Mouse (Mus musculus) testis, adult 2 months (tissue): ENCODE results near the gene Nsun2.

Experiments
- CTCF ChIP-seq: fragments of 200-500 bp; IDR thresholded peaks from 2 replicates; pipeline ENCODE4 v1.5.1; 2012; ENCODE audit warnings: low read depth, mild to moderate bottlenecking, inconsistent platforms, low read length, moderate library complexity; ENCODE audit not compliant: control insufficient read depth, insufficient read depth, insufficient replicate concordance
- POLR2A ChIP-seq: fragments of 200-500 bp; IDR thresholded peaks from 2 replicates; pipeline ENCODE4 v1.6.1; 2012; ENCODE audit warnings: low read depth, mild to moderate bottlenecking, inconsistent platforms, low read length, moderate library complexity; ENCODE audit not compliant: control insufficient read depth

DNA sequence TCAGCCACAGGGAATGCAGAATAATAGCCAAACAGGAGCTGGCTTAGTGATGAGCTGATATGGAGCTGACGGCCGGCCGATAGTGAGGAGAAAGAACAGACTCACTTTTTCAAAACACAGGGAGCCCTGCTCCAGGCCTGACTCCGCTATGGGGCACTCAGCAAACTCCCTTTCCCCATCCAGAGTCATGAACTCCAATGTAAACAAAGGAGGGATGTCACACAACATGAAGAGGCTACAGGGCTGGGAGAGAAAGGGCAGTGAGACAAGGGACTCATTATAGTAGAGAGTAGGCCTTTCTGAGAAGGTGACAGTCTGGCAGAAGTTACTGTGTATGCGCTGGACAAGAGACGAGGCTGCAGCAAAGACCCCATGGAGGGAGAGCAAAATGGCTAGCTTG is 54.7 kb downstream of the Nsun2 start:
- no peak for TF ChIP-seq CTCF
- TF ChIP-seq POLR2A = no peak
